Mouse (Mus musculus) megakaryocyte progenitor cell, adult 5-6 weeks (primary cell): ENCODE results near the gene Srd5a1. TPM values are rescaled to one million over a fixed set of nuclear protein-coding genes. Genes with fewer than 3 reads are reported as not detected.

ENCODE experiments used
- ATAC-seq: replicated peaks from 2 replicates; pipeline ENCODE4 v1.8.0; 2016; ENCODE audit warnings: mild to moderate bottlenecking, moderate TSS enrichment, inconsistent platforms; ENCODE audit not compliant: poor library complexity
- total RNA-seq, 2 experiments: library from RNA; stranded (forward) in 1 of 2; stranded (reverse) in 1 of 2; fragments of 157-497, 149-512 nt in 1 of 2; fragments of 200-1000 nt in 1 of 2; gene quantifications; 2 replicates each; pipeline versions ENCODE4 v1.2.3 to v1.2.4; 2015 to 2017

Gene Srd5a1
- total RNA-seq, 2 experiments from 2014 or later = 4.5 TPM

- ATAC-seq = no peak
These were observed 67.6 kb downstream of the Srd5a1 start for GRCm38 (mm10) chr13:69543595-69543994.

DNA sequence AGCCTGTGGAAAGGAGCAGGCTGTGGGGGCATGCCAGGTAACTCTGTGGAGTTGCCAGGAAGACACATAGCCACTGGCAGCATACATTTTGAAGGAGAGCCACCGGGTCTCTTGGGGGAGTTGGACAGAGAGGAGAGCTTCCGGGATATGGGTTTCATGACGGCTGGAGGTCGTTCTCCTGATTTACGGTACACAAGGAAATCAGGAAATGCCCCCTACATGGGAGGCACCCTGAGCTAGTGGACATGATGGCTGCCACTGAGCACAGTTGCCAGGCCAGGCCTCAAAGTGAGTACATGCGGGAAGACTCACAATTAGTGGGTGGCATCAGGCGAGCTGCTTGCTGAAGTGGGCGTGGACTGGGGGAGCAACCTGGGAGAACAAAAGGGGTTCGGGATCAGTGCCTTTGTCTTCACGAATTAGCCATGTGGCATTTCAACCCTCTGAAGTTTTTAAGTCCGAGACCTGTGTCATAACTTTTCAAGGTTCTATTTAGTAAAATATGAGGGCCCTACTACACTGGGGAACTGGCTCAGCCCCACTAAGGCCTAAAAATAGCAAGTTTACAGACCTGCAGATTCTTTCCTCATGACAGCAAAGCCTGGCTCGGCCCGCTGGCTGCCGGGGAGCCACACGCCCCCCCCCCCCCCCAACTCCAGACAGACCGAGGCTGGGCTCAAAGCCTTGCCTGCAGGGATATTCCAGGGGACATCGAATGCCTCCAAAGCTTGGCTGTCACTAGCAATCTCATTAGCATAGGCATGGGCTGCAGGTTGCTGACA lies 68.5 kb downstream of the Srd5a1 start:
- ATAC-seq = no peak

- no peak for ATAC-seq
These were observed 69.5 kb downstream of the Srd5a1 start for GRCm38 (mm10) chr13:69541776-69542175.

GRCm38 (mm10) chr13:69541209-69541608 lies 70.0 kb downstream of the Srd5a1 start:
- ATAC-seq = no peak

GRCm38 (mm10) chr13:69538327-69538726 lies 72.9 kb downstream of the Srd5a1 start:
- no peak for ATAC-seq

- no peak for ATAC-seq
These were observed 73.9 kb downstream of the Srd5a1 start for GRCm38 (mm10) chr13:69537366-69537765.

DNA sequence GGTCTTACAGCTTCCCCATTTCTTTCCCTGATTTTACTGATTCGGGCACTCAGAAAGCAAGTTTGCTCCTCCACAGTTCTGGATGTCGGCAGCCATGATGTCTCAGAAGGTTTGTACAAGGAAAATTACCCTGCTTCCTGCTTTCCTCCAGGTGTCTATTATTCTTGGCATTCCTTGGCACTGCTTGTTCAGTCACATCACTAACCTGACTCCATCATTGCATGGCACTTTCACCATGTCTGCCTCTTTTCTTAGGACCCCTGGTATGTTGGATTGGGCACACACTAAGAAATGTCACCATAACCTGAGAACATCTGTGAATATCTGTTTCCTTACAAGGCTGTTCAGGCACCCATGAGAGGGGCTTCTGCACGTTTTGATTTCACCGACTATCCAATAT lies 75.2 kb downstream of the Srd5a1 start:
- ATAC-seq = no peak

GRCm38 (mm10) chr13:69534654-69535551 lies 76.3 kb downstream of the Srd5a1 start:
- ATAC-seq = peak; percentile 66

GRCm38 (mm10) chr13:69534334-69534653 lies 76.9 kb downstream of the Srd5a1 start, which contains the start of gene Tent4a:
TSS of gene Tent4a (minus strand) at chr13:69534617.
- peak; percentile 54 for ATAC-seq

DNA sequence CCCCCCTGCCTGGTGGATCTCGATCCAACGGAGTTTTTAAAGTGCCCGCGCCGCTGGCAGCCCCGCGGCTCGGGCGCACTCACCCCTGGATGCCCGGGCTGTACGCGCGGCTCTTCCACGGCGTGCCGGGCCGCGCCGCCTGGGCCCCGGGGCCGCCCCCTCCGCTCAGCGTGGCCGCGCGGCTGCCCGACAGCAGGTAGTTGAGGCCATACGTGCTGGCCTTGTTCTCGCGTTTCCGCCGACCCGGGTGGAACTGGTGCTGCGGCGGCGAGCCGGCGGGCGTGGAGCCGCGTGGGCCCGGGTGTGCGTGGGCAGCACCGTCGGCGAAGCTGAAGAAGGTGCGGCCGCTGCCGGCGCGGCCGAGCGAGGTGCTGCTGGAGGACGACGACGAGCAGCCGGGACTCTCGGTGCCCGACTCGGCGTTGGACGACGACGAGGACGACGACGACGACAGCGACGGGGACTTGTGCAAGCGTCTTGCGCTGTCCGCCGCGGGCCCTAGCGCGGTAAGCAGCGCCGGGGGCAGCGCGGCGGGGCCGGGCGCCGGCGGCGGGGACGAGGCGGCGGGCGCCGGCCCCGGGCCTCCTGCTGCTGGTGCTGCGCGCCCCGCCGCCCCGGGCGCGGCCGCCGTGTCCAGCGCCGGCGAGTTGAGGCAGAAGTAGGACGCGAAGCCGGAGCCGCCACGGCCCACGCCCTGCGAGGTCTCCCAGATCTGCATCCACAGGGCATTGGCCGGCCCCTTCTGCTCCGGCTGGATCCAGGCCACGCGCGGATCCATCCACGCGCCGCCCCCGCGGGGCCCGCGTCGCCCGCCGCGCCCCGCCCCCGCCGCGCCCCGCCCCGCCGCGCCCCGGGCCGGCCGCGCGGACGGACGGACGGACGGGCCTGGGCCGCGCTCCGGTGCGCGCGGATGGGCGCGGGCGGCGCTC lies 77.6 kb downstream of the Srd5a1 start, which contains the start of gene Nsun2:
Nsun2 (plus strand) TSS at position 342 of the 929 bp plus-strand sequence.
- ATAC-seq = 0 out of 2 replicates have a peak, but pooled peaks have one; percentile 3

DNA sequence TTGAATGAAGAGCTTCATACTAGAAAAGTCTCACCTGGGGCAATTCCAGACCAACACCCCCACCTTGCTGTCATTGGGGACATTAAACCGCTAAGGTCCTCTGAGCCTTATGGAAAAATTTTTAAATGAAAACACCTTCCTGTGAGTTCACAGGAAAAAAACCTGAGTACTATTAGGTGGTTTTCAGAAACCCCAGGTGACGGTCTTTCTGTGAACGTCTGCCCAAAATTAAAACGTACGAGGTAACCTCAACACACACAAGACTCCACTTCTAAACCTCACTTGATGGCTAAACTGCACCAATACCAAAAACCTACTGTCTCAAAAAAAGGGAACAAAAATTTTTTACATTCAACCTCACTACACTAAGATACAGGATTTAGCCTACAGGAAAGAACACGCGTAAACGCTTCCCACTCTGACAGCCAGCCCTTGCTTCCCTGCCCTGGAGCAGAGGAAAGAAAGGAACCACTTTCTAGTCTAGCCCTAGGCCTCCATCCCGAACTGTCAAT lies 78.3 kb downstream of the Srd5a1 start:
- ATAC-seq = 0 out of 2 replicates have a peak, but pooled peaks have one; percentile 4

GRCm38 (mm10) chr13:69532101-69532892 lies 78.9 kb downstream of the Srd5a1 start:
- no peak for ATAC-seq

DNA sequence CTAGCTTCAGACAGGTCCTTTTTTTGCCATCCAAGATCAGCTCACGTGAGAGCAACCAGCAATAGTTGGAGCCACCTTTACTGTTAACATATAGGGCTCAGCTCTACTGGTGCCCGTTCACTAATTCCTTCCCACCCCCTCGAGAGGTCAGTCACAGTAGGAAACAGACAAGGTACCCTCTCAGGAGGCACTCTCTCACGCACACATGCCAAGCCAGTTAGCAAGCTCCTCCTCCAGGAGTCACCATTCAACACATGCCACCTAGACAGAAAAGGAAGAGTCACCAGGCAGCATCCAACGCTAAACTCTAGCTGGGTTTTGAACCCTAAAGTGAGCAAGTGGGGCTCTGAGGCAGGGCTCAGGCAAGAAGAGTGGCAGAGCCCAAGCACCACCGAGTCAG lies 79.8 kb downstream of the Srd5a1 start:
- no peak for ATAC-seq

DNA sequence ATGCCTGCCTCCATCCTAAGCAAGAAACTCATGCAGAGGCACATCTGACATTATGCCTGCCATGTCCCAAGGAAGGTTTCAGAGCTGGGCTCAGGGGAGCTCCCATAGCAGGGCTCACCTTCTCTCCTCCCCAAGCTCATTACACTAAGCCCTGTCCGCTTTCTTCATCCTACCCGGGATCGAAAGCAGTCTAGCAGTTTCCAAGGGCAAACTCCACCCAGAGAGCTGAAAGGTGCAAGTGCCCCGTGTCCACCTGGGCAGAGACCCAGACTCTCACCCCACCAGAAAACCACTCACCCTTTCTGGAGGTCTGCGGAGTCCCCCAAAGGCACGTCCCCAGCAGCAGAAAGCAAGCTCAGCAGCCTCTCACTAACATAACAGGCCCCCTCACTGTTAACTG lies 80.3 kb downstream of the Srd5a1 start:
- no peak for ATAC-seq

DNA sequence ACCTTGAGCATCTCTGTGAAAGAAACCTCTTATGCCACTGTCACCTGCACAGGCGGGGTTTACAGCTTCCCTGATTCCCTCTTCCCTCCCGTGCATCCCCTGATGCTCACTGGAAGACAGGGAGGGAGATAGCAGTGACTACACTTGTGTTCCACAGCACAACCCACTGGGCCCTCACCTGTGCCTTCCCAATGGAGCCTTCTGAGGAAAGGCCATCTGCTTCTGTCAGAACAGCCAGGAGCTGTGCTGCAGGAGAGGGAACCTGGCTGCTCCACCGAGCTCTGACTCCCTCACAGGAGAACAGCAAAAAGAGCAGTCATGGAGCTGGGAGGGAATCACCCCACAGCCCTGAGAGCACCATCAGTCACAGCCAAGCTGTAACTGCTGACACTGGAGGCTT lies 81.1 kb downstream of the Srd5a1 start:
- ATAC-seq = no peak

DNA sequence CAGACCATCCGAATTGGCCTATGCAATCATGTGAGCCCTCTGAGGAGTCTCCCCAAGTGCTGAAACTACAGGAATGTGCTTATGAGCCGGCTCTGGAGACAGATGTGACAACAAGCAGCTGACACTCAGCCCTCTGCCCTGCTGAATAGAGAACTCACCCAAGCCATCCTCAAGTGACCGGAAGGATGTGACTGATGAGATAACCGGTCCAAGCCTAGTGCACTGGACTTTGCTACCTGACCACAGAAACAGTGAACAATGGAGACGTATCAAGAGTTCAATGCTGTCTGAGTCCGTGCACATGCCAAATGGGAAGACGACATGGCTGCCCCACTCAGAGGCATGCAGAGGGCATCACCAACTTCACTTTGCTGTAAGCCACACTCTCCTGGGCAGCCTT lies 82.7 kb downstream of the Srd5a1 start:
- no peak for ATAC-seq

DNA sequence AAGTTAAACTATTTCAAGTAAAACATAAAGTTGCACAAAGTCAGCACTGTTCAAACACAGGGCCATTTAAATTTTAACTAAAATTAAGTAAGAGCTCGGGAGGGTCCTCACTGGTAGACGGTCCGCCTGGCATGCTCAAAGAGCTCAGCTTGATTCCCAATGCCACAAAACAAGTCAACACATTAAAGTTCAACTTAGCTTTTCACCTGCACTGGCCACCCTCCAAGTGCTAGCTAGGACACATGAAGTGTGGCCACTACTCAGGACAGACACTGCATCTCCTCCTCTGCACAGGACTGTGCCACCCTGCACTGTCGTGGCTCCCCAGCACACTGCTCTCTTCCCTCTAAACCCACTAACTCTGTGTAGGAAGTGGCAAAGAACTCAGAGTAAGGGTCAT lies 85.4 kb downstream of the Srd5a1 start:
- ATAC-seq = 0 out of 2 replicates have a peak, but pooled peaks have one; percentile 7

GRCm38 (mm10) chr13:69524158-69524530 lies 87.1 kb downstream of the Srd5a1 start:
- no peak for ATAC-seq
